Mouse (Mus musculus): Measurements from ENCODE around the gene Mnx1.

DNA sequence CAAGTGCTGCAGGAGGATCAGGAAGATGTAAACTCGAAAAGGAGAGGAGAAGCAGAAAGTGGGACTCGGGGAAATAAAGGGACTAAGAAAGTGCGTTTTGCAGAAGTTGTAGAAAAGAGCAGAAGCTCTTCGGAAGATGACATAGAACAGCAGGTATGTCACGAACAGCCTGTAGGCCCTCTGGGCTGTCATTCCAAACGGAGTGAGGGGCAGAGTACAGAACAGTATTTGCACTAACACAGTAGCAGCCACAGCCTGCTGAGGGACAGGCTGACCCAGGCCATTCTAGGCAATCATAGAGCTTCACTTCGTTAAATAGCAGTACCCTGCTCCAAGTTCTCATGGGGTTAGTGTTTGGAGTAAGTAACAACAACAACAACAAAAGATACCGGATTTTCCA is 42.8 kb downstream of the Mnx1 start:
- no peak for TF ChIP-seq CTCF (IDR thresholded peaks at IDR 0.05; ENCODE audit: low read depth, low read length)
- TF ChIP-seq POLR2AphosphoS5 (IDR thresholded peaks at IDR 0.05; ENCODE audit: insufficient replicate concordance, low read depth, low read length) = no peak

All from G1E (cell line).